Mouse (Mus musculus): ENCODE measurements around the gene Npvf.

- TF ChIP-seq CTCF (IDR thresholded peaks at IDR 0.05; ENCODE audit: extremely low read depth, insufficient read depth, insufficient read length, insufficient replicate concordance) = no peak
- TF ChIP-seq POLR2A (IDR thresholded peaks at IDR 0.05; ENCODE audit: low read depth, low read length) = no peak
Observed at GRCm38 (mm10) chr6:50661729-50662128, 7.5 kb upstream of the Npvf start.
